Mouse (Mus musculus) limb, embryonic 13.5 days (tissue): ENCODE measurements around the gene Agtpbp1. TPM values are rescaled to one million over a fixed set of nuclear protein-coding genes. Genes with fewer than 3 reads are reported as not detected.

ENCODE experiments used
- ATAC-seq: fragments of 200-750 bp; cut with Nextera tagmentation; 2 replicates; pipeline ENCODE4 v1.8.0; 2017; ENCODE audit warnings: low read depth, moderate number of reproducible peaks, moderate TSS enrichment; ENCODE audit not compliant: low FRiP score
- H3K27ac ChIP-seq: fragments of 300-500 bp; sonication (generic); 2 replicates; pipeline ENCODE4 v1.5.1; 2015; ENCODE audit warnings: inconsistent platforms, mild to moderate bottlenecking, moderate library complexity
- H3K27me3 ChIP-seq: fragments of 300-500 bp; sonication (generic); 2 replicates; pipeline ENCODE4 v1.6.1; 2015; ENCODE audit warnings: mild to moderate bottlenecking, inconsistent platforms
- H3K36me3 ChIP-seq: fragments of 300-500 bp; sonication (generic); 2 replicates; pipeline ENCODE4 v1.6.1; 2015; ENCODE audit warnings: inconsistent platforms, mild to moderate bottlenecking, moderate library complexity
- H3K4me1 ChIP-seq: fragments of 300-500 bp; sonication (generic); 2 replicates; pipeline ENCODE4 v1.6.1; 2015; ENCODE audit warnings: inconsistent platforms
- H3K4me2 ChIP-seq: fragments of 300-500 bp; sonication (generic); replicated peaks from 2 replicates; pipeline ENCODE4 v1.6.1; 2015; ENCODE audit warnings: inconsistent platforms, mild to moderate bottlenecking, moderate library complexity
- H3K4me3 ChIP-seq: fragments of 300-500 bp; sonication (generic); 2 replicates; pipeline ENCODE4 v1.5.1; 2015; ENCODE audit warnings: moderate library complexity, mild to moderate bottlenecking, inconsistent platforms
- H3K9ac ChIP-seq: fragments of 300-500 bp; sonication (generic); 2 replicates; pipeline ENCODE4 v1.6.1; 2015; ENCODE audit warnings: mild to moderate bottlenecking, inconsistent platforms
- H3K9me3 ChIP-seq: fragments of 300-500 bp; sonication (generic); 2 replicates; pipeline ENCODE4 v1.6.1; 2016; ENCODE audit warnings: inconsistent platforms
- WGBS: fragments of 180-500 bp; shearing (Covaris S2); methylation state at CpG from one replicate; pipeline ENCODE4 v1.1.7; 2015; 5-methylcytosine and 5-hydroxymethylcytosine counted together
- polyA plus RNA-seq: library from polyadenylated mRNA; unstranded; fragments of >200 nt; fragmentation: Nextera tagmentation; extraction: Ambion mirVana; gene quantifications from 2 replicates; pipeline ENCODE4 v1.2.1, GENCODE M21; 2015

Agtpbp1 gene
- polyA plus RNA-seq, 1 experiment from 2014 or later, result 12.4 TPM

GRCm38 (mm10) chr13:59521271-59522064, 63.6 kb downstream of the Agtpbp1 start:
- H3K4me2 ChIP-seq, result no peak overlapping the region
- H3K27ac ChIP-seq, result no peak overlapping the region
- WGBS, result 81% methylated on average over 11 of the region's 11 CpGs
- H3K9ac ChIP-seq, result no peak overlapping the region
- H3K4me1 ChIP-seq, result no peaks in the 10 kb centered on the region
- H3K9me3 ChIP-seq, result no peaks in the 10 kb centered on the region
- no peak overlapping the region for H3K4me3 ChIP-seq
- H3K36me3 ChIP-seq, result peaks cover 9% of the 10 kb centered on the region; the same call in 1 of the 2 replicates
- no peaks in the 10 kb centered on the region for H3K27me3 ChIP-seq
- ATAC-seq, result no peak

GRCm38 (mm10) chr13:59520834-59521233, 64.2 kb downstream of the Agtpbp1 start:
- no peak overlapping the region for H3K9ac ChIP-seq
- H3K27me3 ChIP-seq, result no peaks in the 10 kb centered on the region
- no peak overlapping the region for H3K27ac ChIP-seq
- H3K36me3 ChIP-seq, result peaks cover 5% of the 10 kb centered on the region; the same call in 1 of the 2 replicates
- no peaks in the 10 kb centered on the region for H3K4me1 ChIP-seq
- no peak overlapping the region for H3K4me2 ChIP-seq
- WGBS, result 86% methylated on average over 2 of the region's 2 CpGs
- H3K4me3 ChIP-seq, result no peak overlapping the region
- no peaks in the 10 kb centered on the region for H3K9me3 ChIP-seq
- no peak for ATAC-seq

GRCm38 (mm10) chr13:59519479-59519878, 65.5 kb downstream of the Agtpbp1 start:
- H3K36me3 ChIP-seq, result no peaks in the 10 kb centered on the region
- no peaks in the 10 kb centered on the region for H3K4me1 ChIP-seq
- no peak overlapping the region for H3K9ac ChIP-seq
- H3K27ac ChIP-seq, result no peak overlapping the region
- H3K4me2 ChIP-seq, result no peak overlapping the region
- H3K4me3 ChIP-seq, result no peak overlapping the region
- H3K9me3 ChIP-seq, result no peaks in the 10 kb centered on the region
- ATAC-seq, result no peak
- no peaks in the 10 kb centered on the region for H3K27me3 ChIP-seq
- 84% methylated on average over 6 of the region's 6 CpGs for WGBS

DNA sequence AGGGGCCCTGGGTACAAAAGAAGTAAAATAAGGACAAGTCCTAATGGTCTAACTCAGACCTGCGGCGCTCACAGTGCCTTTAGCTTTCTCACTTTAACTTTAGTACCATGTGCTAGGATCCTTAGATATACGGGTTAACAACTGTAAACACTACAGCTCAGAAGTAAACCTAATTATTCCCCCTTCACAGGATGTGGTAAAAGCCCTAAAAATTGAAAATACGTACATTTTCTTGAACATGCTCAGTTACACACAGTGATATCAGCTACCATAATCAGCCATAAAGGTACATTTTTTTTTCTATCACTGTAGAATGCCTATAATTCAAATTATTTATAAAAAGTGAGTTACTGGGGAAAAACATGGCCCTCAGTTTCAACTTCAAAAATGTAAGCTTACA, 67.0 kb downstream of the Agtpbp1 start:
- Histone ChIP-seq H3K9me3 (no peaks in the 10 kb centered on the region), H3K36me3 (peaks cover 4% of the 10 kb centered on the region; the same call in 1 of the 2 replicates), H3K4me3 (no peak overlapping the region), H3K27me3 (no peaks in the 10 kb centered on the region), H3K9ac (no peak overlapping the region), H3K4me1 (no peaks in the 10 kb centered on the region), H3K27ac (no peak overlapping the region), H3K4me2 (no peak overlapping the region)
- no peak for ATAC-seq
- WGBS, result 65% methylated on average over 4 of the region's 4 CpGs

GRCm38 (mm10) chr13:59515074-59515473, 70.0 kb downstream of the Agtpbp1 start:
- H3K9me3 ChIP-seq, result no peaks in the 10 kb centered on the region
- ATAC-seq, result no peak
- H3K4me2 ChIP-seq, result no peak overlapping the region
- H3K4me3 ChIP-seq, result no peak overlapping the region
- WGBS, result 20% methylated on average over 7 of the region's 7 CpGs
- no peaks in the 10 kb centered on the region for H3K27me3 ChIP-seq
- peaks cover 6% of the 10 kb centered on the region; the same call in 1 of the 2 replicates for H3K36me3 ChIP-seq
- H3K9ac ChIP-seq, result no peak overlapping the region
- no peak overlapping the region for H3K27ac ChIP-seq
- no peaks in the 10 kb centered on the region for H3K4me1 ChIP-seq

GRCm38 (mm10) chr13:59509644-59510366, 75.2 kb downstream of the Agtpbp1 start:
- no peak overlapping the region for H3K27ac ChIP-seq
- H3K27me3 ChIP-seq, result no peaks in the 10 kb centered on the region
- H3K9ac ChIP-seq, result no peak overlapping the region
- peaks cover 4% of the 10 kb centered on the region for H3K4me1 ChIP-seq
- H3K4me2 ChIP-seq, result no peak overlapping the region
- H3K4me3 ChIP-seq, result no peak overlapping the region
- peaks cover 15% of the 10 kb centered on the region for H3K36me3 ChIP-seq
- no peaks in the 10 kb centered on the region for H3K9me3 ChIP-seq
- 56% methylated on average over 10 of the region's 10 CpGs for WGBS
- ATAC-seq, result no peak

GRCm38 (mm10) chr13:59508584-59508983, 76.4 kb downstream of the Agtpbp1 start:
- no peak for ATAC-seq
- Histone ChIP-seq H3K27ac (no peak overlapping the region), H3K9me3 (no peaks in the 10 kb centered on the region), H3K4me2 (no peak overlapping the region), H3K27me3 (no peaks in the 10 kb centered on the region), H3K9ac (no peak overlapping the region), H3K4me1 (peaks cover 4% of the 10 kb centered on the region), H3K36me3 (peaks cover 13% of the 10 kb centered on the region), H3K4me3 (no peak overlapping the region)
- 60% methylated on average over 4 of the region's 4 CpGs for WGBS

DNA sequence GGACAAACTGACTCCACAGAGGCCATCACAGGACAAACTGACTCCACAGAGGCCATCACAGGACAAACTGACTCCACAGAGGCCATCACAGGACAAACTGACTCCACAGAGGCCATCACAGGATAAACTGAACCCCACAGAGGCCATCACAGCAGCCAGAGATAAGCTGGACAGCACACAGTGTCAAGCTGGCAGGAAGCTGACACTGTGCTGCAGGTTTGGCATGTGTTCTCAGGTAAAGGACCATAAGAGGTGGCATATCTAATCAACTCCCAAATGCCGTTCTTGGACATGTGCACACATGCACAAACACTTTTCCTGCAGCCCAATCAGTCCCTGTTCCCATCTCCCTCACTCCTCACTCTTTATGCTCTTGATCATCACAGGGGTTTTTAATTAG, 78.6 kb downstream of the Agtpbp1 start:
- Histone ChIP-seq H3K4me1 (peaks cover 4% of the 10 kb centered on the region), H3K27me3 (no peaks in the 10 kb centered on the region), H3K27ac (no peak overlapping the region), H3K9ac (no peak overlapping the region), H3K4me3 (no peak overlapping the region), H3K9me3 (no peaks in the 10 kb centered on the region), H3K4me2 (no peak overlapping the region), H3K36me3 (peaks cover 9% of the 10 kb centered on the region)
- ATAC-seq, result no peak
- WGBS, result 70% methylated on average over 1 of the region's 1 CpGs

DNA sequence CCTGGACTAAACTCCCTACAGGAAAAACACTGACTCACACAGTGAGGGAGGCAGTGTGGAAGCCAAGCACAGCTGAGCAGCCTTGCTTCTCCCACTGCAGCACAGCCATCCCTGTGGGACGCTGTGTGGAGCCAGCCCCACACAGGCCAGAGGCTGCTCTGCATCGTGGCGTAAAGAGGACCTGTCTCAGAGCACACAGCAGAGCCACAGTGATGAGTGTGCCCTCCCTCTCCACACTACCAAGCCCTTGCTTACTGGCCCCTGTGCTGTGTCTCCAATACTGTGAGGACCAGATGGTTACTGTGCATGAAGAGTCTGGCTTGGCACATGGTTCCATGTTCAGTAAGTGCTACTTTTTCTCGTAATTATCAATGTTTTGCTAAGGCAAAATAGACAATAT, 79.2 kb downstream of the Agtpbp1 start:
- Histone ChIP-seq H3K9me3 (no peaks in the 10 kb centered on the region), H3K4me3 (no peak overlapping the region), H3K27ac (no peak overlapping the region), H3K9ac (0 out of 2 replicates have a peak overlapping the region, but pooled peaks have one; percentile 31), H3K36me3 (peaks cover 12% of the 10 kb centered on the region), H3K4me1 (peaks cover 4% of the 10 kb centered on the region), H3K4me2 (no peak overlapping the region), H3K27me3 (no peaks in the 10 kb centered on the region)
- no peak for ATAC-seq
- WGBS, result 83% methylated on average over 4 of the region's 4 CpGs

DNA sequence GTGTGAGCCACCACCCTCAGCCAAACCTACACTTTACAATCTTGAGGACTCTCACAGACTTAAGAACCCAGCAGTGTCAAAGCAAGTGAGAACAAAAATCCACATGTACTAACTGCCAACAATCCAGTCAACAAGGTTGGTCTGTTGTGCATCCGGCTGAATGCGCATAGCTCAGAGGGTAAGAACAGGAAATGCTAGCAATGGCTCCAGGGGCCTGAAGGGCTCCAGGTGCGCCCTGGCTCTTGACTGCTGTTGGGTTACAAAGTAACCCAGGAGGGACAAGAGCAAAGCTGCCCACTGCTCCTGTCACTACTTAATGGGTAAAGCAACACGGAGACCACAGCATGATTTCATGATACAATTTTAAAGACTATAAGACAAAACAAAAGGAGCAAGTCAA, 81.4 kb downstream of the Agtpbp1 start:
- ATAC-seq, result no peak
- Histone ChIP-seq H3K9ac (no peak overlapping the region), H3K36me3 (peaks cover 20% of the 10 kb centered on the region), H3K27ac (no peak overlapping the region), H3K4me1 (no peaks in the 10 kb centered on the region), H3K4me2 (no peak overlapping the region), H3K9me3 (no peaks in the 10 kb centered on the region), H3K4me3 (no peak overlapping the region), H3K27me3 (no peaks in the 10 kb centered on the region)
- WGBS, result 83% methylated on average over 4 of the region's 4 CpGs

DNA sequence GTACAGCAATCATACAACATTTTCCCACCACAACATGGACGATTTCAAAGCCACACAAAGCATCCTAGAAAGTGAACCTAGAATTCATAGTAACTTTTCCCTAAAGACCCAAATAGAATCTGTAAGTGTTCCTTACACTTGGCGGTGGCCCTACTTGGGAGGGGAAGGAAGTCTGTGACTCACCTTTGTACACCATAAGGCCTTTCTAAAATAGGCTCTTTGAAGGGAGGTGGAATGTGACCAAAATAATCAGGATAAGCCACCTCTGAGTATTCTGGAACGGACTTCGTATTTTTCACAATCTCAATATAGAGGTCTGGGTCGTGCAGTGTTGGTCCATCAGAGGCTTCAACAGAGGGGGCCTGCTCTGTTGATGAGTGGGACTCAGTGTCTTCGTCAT, 85.2 kb downstream of the Agtpbp1 start:
- ATAC-seq, result no peak
- Histone ChIP-seq H3K9me3 (no peaks in the 10 kb centered on the region), H3K27ac (no peak overlapping the region), H3K4me1 (0 out of 2 replicates have a peak, but pooled peaks cover 2% of the 10 kb centered on the region), H3K27me3 (no peaks in the 10 kb centered on the region), H3K36me3 (peaks cover 16% of the 10 kb centered on the region), H3K9ac (no peak overlapping the region), H3K4me3 (no peak overlapping the region), H3K4me2 (no peak overlapping the region)
- 90% methylated on average over 6 of the region's 6 CpGs for WGBS

DNA sequence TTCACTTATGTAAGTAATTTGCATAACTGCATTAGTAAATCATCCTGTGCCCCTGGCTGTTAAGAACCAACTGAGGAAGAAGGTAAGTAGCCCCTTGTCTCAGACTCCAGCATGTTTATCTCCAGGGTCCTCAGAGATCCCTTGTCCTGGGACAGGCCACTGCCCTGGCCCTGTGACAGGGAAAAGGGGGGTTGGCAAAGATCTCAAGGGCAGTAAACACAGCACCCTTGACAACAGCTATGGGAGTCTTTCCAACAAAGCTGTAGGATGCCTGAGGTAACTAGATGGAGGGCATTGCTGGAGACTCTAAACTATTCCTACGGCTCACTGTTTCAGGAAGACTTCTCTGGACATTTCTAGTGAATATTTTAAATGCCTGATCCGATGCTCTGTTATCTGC, 85.7 kb downstream of the Agtpbp1 start:
- Histone ChIP-seq H3K27me3 (no peaks in the 10 kb centered on the region), H3K9ac (no peak overlapping the region), H3K27ac (no peak overlapping the region), H3K4me3 (no peak overlapping the region), H3K4me2 (no peak overlapping the region), H3K4me1 (0 out of 2 replicates have a peak, but pooled peaks cover 2% of the 10 kb centered on the region), H3K9me3 (no peaks in the 10 kb centered on the region), H3K36me3 (peaks cover 21% of the 10 kb centered on the region)
- no peak for ATAC-seq
- WGBS, result 92% methylated on average over 2 of the region's 2 CpGs
